Mouse (Mus musculus) thymus, adult 2 months (tissue): ENCODE results near the gene Krt18.

ENCODE experiments used
- CTCF ChIP-seq: fragments of 200-500 bp; IDR thresholded peaks from 2 replicates; pipeline ENCODE4 v1.5.1; 2012; ENCODE audit warnings: mild to moderate bottlenecking, control low read depth, low read length, moderate library complexity, borderline replicate concordance; ENCODE audit not compliant: control insufficient read depth, poor library complexity, insufficient read depth; ENCODE audit errors: extremely low read depth
- POLR2A ChIP-seq: fragments of 200-500 bp; IDR thresholded peaks from 2 replicates; pipeline ENCODE4 v1.6.1; 2012; ENCODE audit warnings: mild to moderate bottlenecking, low read length, control low read depth, moderate library complexity; ENCODE audit not compliant: control insufficient read depth, poor library complexity, insufficient read depth; ENCODE audit errors: extremely low read depth

DNA sequence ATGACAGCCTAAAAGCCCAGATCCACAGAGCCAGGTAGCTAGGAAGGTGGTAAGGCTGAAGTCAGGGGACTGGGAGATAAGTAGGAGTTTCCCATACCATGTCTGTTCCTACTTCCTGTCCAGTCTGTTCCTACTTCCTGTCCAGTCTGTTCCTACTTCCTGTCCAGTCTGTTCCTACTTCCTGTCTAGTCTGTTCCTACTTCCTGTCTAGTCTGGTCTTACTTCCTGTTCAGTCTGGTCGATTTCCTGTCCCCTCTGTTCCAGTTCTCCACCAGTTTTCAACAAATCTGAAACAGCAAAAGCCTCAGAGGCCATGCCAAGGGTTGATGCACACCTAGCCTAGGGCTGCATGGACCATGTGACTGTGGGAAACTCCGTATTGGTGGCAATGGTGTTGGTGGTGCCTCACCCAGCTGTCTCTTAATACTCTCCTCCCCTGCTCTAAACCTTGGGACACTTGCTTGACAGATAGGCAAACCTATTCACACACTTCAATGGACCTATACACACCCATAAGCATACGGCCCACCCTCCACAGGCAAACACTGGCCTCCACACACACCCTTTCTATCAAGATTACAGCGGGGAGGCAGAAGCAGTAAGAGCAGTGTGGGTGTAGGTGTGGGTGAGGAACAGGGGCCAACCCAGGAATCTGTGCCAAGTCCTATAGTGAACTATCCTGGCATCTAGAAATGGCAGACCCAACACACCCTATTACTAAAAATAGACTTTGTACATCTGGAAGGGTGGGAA is 32.3 kb upstream of the Krt18 start:
- TF ChIP-seq CTCF (no peak), POLR2A (no peak)
